Mouse (Mus musculus): ENCODE results near the gene Rnf186. TPM values are rescaled to one million over a fixed set of nuclear protein-coding genes. Genes with fewer than 3 reads are reported as not detected.

Gene Rnf186
- polyA plus RNA-seq, 1 experiment = 96.1 TPM

- DNase-seq (ENCODE audit: low read depth) = no peak
Observed at GRCm38 (mm10) chr4:139013281-139013680, 46.4 kb downstream of the Rnf186 start.

- DNase-seq (ENCODE audit: low read depth) = no peak
Observed at GRCm38 (mm10) chr4:139014793-139015192, 47.9 kb downstream of the Rnf186 start.

Other genes with a start within 250 kb of the Rnf186 start
- gene Pla2g2c, start 242.3 kb upstream of the Rnf186 start, polyA plus RNA-seq (2012; rRNA removed) = 0.63 and 0.85 TPM in 2 replicates
- 5.3 and 8.6 TPM in 2 replicates for gene Ubxn10, start 229.9 kb upstream of the Rnf186 start, polyA plus RNA-seq (2012; rRNA removed)
- not detected in 2 replicates for gene Pla2g2f, start 209.5 kb upstream of the Rnf186 start, polyA plus RNA-seq (2012; rRNA removed)
- gene Pla2g2d, start 191.4 kb upstream of the Rnf186 start, polyA plus RNA-seq (2012; rRNA removed) = 5.6 and 9.2 TPM in 2 replicates
- gene Pla2g5, start 103.6 kb upstream of the Rnf186 start, polyA plus RNA-seq (2012; rRNA removed) = 23.8 and 37.2 TPM in 2 replicates
- not detected in 2 replicates for gene Gm13030, start 93.1 kb upstream of the Rnf186 start, polyA plus RNA-seq (2012; rRNA removed)
- gene Pla2g2e, start 89.2 kb upstream of the Rnf186 start, polyA plus RNA-seq (2012; rRNA removed) = 6.9 and 15.8 TPM in 2 replicates
- 7.6 and 9.4 TPM in 2 replicates for gene Otud3, start 53.2 kb upstream of the Rnf186 start, polyA plus RNA-seq (2012; rRNA removed)
- 20.7 and 21.5 TPM in 2 replicates for gene Tmco4, start 5.8 kb downstream of the Rnf186 start, polyA plus RNA-seq (2012; rRNA removed)
- 0.09 and 0.18 TPM in 2 replicates for gene Htr6, start 108.5 kb downstream of the Rnf186 start, polyA plus RNA-seq (2012; rRNA removed)
- 110 and 121 TPM in 2 replicates for gene Nbl1, start 125.9 kb downstream of the Rnf186 start, polyA plus RNA-seq (2012; rRNA removed)
- gene Minos1, start 164.0 kb downstream of the Rnf186 start, polyA plus RNA-seq (2012; rRNA removed) = 47.5 and 68.2 TPM in 2 replicates
- gene Capzb, start 225.8 kb downstream of the Rnf186 start, polyA plus RNA-seq (2012; rRNA removed) = 116 and 142 TPM in 2 replicates

Measured in gonadal fat pad, adult 2 months (tissue).